Mouse (Mus musculus) embryonic fibroblast, embryonic 13.5 days (primary cell): ENCODE measurements around the gene Gm1043.

Source experiments
- CTCF ChIP-seq: IDR thresholded peaks from 2 replicates; pipeline ENCODE4 v1.5.1; 2011; ENCODE audit warnings: mild to moderate bottlenecking, control low read depth, low read length, moderate library complexity, borderline replicate concordance; ENCODE audit not compliant: insufficient read depth
- POLR2A ChIP-seq: IDR thresholded peaks from 2 replicates; pipeline ENCODE4 v1.6.1; 2011; ENCODE audit warnings: low read depth, mild to moderate bottlenecking, control low read depth, low read length, moderate library complexity

- TF ChIP-seq CTCF (no peak), POLR2A (no peak)
Measured at GRCm38 (mm10) chr5:37073660-37074059, 11.5 kb upstream of the Gm1043 start.
